Mouse (Mus musculus) skeletal muscle tissue, adult 2 months (tissue): ENCODE results near the gene Plau.

ENCODE experiments used
- DNase-seq: peaks from one replicate; pipeline ENCODE4 v3.0.0-alpha.2; 2012; ENCODE audit warnings: low read depth, low spot score

Plau gene

DNA sequence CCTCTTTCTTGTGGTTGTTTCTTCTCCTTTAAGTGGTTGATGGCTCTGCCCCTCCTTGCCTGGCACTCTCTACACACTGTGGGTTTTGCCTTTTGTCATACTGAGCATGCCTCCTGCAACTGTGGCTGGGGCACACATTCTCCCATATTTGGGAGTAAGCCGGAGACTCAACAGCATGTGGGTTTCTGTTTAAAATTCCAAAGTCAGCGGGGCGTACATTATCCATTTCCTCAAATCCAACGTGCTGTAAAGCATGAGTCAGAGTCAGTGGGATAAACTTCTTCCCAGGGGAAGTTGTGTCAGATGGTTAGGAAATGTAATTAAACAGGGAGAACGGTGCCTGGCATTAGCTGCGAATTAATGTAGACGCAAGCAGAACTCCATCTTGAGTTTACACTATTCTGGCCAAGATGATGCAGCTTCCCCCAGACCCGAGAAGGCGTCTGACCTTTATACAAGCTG is 55.5 kb downstream of the Plau start:
- peak; percentile 49 for DNase-seq
